Mouse (Mus musculus) megakaryocyte progenitor cell, adult 5-6 weeks (primary cell): ENCODE results near the gene Kctd15. TPM values are rescaled to one million over a fixed set of nuclear protein-coding genes. Genes with fewer than 3 reads are reported as not detected.

Source experiments
- ATAC-seq: replicated peaks from 2 replicates; pipeline ENCODE4 v1.8.0; 2016; ENCODE audit warnings: mild to moderate bottlenecking, moderate TSS enrichment, inconsistent platforms; ENCODE audit not compliant: poor library complexity
- total RNA-seq, 2 experiments: library from RNA; stranded (forward) in 1 of 2; stranded (reverse) in 1 of 2; fragments of 157-497, 149-512 nt in 1 of 2; fragments of 200-1000 nt in 1 of 2; gene quantifications; 2 replicates each; pipeline versions ENCODE4 v1.2.3 to v1.2.4; 2015 to 2017

The Kctd15 gene
- total RNA-seq (2015): 0.22 TPM in 1 of 2 replicates, not detected in the other
- total RNA-seq (2017): not detected in 2 replicates

DNA sequence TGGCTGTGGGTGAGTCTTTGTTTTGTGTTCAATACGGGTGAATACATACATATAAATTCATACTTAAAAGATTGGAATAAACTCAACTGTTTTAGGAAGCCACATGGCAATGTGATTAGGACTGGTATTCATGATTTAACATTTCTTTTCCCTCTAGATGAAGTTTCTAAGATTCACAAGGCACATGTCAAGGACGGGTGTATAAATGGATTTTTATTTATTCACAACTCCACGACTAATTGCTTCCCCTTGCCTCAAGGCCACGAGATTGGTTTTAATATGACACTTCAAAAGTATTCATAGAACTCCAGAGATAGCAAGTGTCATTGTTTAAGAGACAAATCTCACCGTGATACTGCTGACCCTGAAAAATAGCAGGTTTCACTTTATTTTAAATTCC lies at the start of gene Kctd15:
Gene Kctd15, minus strand, starts transcription at position 101 of the 400 bp plus-strand sequence.
- no peak for ATAC-seq

DNA sequence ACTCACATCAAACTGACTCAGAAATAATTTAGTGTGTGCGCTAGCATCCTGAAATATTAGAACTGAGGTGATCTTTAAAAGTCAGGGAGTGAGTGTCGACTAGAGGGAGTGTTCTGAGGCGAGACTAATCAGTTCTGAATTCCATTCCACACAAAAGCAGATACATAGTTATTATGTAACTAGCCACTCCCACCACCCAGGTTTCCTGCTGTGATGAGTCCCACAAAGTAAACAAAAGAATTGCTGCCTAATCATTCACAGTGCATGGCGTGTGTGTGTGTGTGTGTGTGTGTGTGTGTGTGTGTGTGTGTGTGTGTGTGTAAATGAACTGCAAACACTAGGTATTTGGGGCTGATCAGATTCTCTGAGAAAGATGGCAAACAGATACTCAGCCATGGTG lies 47.9 kb upstream of the Kctd15 start:
- no peak for ATAC-seq

DNA sequence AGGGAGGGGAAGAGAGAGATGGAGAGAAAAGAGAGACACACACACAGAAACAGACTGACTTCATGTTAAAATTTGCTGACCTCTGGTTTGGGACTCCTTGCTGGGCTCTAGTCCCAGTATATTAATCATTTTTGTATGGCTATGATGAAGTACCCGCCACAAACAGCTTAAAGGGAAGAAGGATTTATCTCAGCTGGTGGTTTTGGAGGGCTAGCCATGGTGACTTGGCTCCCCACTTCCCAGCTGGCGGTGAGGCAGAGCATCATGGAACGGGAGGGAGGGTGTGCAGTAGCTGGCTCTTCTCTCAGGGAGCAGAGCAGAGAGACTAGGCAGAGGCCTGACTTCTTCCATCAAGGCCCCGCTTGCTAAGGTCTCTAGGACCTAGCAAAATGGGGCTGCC lies 46.9 kb upstream of the Kctd15 start:
- ATAC-seq: no peak

DNA sequence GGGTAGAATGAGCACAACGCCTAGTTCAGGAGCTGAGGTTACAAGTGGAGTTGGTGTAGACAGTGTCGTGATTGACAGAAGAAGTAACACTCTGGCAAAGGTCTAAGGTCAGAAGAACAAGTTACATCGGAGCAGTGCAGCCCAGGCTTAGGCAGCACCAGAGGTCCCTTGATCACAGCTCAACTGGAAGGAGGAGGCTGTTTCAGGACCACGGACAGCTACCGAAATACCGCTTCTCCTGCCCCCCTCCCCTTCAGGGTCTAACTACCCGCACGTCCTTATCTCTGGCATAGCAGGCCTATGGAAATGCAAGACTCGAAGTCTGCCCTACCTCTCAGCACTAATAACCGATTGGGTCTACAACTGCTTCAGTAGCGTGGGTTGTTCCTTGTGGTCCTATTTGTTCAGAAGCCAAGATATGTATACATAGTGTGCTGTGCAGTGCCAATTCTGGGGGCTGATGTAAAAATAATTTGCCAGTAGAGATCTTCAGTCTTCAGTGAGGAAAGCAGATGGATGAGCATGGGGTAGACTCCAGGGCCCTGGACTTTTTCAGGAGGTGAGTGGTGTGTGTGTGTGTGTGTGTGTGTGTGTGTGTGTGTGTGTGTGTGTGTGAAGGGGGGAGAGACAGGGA lies 46.3 kb upstream of the Kctd15 start:
- peak; percentile 54 for ATAC-seq

DNA sequence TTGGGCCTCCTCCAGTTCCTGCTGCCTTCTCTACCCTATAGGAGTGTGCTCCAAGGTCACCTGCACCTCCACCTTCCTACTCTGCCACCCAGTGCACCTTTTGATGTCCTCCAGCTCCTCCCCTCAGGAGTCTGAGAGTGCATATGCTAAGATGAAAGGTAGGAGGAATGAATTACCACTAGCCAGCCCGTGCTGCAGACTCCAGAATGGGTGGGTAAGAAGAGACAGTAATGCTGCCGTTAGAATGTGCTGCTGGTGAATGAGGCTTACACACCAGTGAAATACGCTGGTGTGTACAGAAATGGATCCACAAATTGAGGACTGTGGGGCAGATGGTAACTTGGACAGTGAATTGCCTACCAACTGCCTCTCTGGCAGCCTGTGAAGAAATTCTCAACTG lies 43.4 kb upstream of the Kctd15 start:
- no peak for ATAC-seq

DNA sequence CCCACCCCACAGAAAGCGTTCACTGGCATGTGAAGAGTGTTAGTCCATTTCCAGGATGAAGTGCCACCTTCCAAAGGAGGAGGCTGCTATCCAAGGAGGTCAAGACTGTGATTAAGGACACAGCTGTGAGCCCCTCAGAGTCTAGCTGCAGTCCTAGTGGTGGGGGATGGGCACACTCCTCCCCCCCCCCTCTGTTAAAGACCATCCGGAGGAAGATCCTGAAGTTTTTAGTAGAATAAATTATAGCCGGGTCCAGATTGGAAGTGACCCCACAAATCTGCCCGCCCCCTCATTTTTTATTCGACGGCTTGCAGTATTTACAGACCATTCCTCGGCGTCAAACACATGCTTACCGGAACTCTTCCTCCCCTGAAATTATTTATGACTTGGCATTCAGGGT lies 41.7 kb upstream of the Kctd15 start:
- ATAC-seq: no peak

DNA sequence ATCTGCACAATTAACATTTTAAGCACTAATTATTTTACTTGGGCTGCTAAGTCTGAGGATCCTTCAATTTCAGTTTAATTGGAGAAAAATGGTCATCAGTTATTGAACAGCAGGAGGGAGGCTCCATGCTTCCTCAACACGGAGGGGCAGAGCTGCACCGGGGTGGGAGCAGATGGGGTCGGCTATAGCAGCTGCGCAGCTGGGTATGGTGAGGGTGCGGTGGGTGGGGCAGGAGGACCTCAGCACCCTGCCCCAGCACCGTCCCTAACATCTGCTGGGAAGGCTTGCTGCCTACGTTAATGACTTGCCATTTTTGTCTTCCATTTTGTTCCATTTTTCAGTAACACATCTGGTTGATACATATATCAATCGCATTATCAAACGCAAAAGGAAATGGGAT lies 39.6 kb upstream of the Kctd15 start:
- ATAC-seq: no peak

DNA sequence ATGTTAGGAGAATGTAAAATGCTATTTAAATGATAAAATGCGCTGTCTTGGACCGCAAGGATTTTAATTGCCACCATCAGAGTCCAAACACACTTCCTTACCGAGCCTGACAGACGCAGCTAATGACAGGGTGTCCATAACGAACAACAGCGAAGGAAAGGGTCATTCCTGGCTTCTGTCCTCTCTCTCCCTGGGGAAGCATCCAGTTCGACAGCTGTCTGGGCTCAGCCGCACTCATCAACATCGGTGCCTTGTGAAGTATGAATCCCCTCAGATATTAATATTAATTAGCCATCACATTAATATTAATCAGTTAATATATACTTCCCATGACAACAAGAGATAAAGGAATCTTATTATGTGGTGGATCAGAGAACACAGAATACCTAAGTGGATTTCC lies 38.4 kb upstream of the Kctd15 start:
- no peak for ATAC-seq

DNA sequence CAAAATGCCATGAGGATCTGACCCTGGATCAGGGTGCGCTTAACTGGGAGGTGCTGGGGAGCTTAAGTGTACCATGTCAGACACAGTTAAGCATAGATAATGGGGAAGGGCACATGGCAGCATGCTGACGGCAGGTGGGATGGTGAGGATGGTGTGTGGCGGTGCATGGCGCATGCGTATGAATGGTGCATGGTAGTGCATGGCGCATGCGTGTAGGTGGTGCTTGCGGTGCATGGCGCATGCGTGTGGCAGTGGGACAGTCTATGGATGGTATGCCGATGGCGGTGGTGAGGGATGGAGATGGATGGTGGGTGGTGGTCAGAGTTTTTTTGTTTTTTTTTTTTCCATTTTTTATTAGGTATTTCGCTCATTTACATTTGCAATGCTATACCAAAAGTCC lies 37.4 kb upstream of the Kctd15 start:
- no peak for ATAC-seq

DNA sequence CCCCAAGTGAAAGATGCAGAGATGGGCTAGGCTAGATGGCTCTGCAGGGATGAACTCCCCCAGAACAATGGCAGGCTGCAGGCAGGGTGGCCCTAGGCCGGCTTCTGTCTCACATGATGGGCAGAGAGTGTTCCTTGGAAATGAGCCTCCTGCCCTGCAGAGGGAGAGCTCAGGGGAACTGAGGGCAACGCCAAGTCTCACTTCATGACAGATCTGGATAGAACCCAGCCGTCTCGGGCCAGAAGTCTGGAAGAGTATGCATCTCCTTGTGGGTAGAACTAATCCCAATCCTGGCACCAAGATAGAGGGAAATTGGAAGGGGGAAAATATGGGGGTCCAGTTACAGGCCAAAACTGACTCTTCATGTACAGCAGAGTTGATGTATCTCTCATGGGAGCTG lies 36.5 kb upstream of the Kctd15 start:
- no peak for ATAC-seq

DNA sequence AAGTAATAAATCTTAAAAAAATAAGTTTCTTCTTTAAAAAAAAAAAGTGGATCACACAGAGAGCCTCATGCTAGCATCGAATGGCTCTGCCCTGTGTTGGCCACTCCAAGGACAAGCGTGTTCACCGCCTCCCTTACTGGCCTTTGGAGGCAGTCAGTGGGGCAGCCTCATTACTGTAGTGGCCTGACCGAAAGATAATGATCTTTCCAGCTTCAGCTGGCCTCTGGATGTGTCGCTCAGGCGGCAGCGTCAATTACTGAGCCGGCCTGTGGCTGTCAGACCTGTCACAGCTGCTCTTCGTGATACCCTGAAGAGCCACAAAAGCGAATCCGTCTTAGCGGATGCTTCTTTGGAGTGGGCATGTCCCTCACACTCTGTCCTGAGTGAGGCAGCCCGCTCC lies 33.6 kb upstream of the Kctd15 start:
- ATAC-seq: no peak

DNA sequence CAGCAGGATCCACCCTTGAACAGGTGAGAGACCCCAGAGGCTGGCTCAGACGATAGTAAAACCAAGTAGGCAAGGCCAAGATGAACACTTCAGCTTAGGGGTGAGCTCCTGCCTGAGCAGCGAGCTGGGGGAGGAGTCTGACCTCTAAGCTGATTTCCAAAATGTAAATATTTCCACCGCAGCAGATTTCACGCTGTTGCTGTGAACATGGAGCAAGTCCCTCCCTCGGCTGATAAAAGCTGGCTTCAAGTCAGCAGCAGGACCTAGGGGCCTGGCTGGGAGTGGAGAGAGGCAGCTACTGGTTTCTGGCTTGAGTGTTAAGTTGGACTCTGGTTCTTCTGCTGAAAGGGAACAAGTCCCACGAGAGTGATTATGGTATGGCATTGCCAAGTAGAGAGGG lies 32.5 kb upstream of the Kctd15 start:
- ATAC-seq: no peak

DNA sequence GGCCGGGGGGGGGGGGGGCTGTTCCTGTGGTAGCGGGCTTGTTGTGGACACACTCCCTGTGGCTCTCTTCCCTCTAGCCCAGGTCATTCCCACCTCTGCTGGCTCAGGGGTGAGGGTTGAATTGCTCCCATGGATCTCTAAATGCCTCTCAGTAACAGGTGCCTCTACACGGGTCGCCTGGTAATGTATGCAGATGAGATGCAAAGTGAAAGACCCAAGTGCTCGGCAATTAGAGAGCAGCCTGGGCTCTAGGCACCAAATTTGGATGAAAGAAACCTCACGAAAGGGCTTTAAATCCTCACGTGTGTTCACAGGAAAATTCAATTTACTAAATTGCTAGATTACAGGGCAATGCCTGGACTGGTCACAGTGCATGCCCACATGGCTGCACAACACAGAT lies 29.3 kb upstream of the Kctd15 start:
- ATAC-seq: no peak

DNA sequence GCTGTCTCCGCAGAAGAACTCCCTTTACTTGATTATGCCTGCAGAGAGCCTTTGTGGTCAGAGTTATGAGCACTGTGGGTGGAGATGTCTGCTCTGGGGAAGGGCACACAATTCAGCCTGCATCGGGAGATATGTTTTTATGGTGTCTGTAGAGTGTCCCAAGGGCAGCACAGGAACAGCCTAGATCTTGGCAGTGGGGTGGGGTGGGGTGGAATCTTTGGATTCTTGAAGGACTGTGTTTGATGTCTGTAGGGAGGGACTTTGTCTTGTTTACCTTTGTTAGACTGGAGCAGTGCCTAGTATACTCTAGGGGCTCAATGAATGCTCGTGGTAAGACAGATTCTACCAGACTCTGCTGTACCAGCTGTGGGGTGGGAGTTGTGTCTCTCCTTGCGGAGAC lies 28.6 kb upstream of the Kctd15 start:
- no peak for ATAC-seq

DNA sequence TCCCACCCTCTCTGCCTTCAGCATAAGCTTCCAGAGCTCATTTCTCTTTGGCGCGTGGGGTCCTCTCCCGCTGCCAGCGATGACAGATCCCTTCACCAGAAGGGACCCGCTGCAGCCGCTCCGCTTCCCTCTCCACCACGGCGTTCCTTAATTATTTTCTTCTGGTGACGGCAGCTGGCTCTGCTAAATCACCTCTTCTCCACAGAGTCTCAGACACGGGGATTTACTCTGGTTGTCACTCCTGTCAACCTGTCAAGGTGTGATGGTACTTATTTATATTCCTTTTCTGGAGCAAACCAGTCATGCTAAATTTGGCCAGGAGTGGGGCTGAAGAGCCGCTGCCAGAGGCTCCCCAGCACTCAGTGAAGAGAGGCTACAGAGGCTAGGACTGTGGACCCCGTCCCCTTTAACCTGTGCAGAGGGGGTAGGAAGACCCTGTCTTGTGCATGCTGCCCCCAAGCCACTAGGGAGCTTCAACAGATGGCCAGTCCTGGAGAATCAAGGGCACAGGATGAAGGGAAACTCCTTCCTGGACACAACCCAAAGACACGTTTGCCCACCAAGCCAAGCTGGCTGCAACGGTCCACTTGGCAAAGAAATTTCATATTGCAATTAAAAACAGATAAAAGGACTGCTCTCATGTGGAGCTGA lies 24.4 kb upstream of the Kctd15 start:
- ATAC-seq: no peak

DNA sequence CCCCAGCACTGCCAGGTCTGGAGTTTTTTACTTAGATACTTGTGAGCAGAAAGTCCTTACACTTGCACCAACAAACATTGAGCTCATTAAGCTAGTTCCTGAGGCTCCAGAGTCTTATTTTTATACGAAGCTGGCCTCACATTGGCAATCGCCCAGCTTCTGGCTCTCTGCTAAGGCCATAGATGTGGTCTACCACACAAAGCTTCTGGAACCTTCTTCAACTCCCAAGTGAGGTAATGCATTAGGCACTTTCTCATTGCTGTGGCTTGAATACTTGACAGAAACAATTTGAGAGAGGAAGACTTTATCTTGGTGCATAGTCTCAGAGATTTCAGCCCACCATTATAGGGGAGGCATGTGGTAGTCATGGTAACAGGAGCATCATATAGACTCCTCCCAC lies 23.4 kb upstream of the Kctd15 start:
- ATAC-seq: no peak

DNA sequence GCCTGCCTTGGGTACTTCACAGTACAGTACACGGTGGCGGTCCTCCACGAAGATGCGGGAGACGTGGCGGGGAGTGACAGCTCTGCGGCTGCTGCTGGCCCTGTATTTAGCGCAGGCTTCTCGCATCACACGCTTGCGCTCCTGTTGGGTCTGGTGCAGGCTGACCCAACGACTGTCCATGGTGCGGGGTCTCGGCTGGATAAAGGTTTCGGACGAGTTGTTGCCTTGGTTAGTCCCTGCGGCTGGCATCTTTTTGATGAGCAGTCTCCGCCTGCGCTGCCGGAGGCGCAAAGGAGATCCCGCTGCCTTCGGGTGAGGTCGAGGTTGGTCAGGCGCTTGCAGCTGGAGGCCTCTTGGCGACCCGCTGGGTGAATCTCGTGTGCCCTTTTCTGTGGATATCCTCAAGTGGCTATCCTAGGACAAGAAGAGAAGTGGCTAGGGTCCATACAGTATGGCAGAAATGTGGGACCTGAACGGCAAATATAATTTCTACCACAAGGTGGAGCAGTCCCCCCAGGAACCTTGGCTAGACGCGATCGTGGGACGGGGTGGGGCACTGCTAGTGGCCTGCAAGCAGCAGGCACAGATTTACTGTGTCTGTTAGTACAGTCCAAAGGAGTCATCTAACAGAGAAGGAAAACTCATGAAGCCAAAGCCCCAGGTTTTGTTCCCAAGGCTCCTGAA lies 19.4 kb upstream of the Kctd15 start:
- ATAC-seq: peak; percentile 72

DNA sequence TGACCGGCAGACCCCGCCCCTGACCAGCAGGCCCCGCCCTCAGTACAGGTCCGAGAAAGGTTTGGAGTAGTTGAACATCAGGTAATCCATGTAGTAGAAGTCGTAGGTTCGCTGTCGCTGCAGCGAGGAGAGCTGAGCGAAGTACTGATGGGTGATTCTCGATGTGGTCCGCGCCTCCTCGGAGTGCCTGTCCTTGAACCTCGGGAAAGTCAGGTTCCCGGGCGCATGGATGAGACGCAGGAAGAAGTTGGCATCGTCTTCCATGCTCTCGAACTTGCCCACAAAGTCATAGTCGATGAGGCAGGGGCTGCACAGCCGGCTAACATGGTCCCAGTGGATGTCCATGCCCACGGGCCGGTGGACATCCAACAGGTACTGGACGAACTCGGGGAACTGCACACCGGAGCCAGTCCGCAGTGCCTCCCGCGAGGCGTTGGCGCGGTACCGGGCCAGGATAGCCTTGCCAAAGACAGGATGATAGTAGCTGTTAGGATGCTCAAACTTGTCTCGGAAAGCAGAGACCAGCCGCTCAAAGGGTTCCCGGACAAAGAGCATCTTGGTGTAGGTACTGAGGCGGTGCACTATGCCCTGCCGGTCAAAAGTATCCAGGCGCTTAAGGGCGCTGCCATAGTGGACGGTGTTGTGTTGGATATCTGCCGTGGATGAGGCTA lies 18.7 kb upstream of the Kctd15 start:
- ATAC-seq: no peak

DNA sequence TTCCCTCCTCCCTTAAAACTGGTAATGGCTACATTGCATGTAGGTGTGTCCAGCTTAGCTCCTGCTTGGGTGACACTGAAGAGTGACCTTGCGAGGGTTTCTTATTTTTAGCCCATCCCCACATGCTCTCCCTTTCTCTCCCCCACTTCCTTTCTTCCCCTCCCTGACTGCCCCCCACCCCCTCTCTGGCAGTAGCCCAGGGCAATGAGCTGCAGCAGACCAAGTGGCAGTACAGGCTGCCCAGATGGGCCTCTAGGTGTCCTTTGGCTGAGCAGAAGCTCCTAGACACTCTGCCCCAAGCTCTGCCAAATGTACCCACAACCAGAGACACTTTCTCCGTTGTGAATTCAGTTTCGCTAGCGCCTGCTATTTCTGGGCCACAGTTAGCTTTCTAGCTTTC lies 16.4 kb upstream of the Kctd15 start:
- no peak for ATAC-seq

DNA sequence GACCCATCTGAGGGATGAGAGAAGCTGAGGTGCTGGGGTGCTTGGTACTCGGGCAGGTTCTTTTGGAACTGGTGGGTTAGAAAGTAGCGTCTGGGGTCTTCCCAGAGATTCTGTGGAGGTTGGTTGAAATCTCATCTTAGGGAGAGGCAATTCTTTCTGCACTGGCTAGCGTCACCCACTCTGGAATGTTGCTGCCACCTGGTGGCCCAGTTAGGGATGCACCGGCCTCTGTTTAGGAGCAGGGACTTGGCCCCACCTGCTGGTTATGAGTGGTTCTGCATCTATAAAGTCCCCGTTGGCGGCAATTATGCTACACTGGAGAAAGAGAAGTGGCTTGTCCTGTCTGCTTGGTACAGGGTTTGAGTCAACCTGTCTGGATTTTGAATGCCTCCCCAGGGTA lies 15.4 kb upstream of the Kctd15 start:
- ATAC-seq: peak; percentile 95

DNA sequence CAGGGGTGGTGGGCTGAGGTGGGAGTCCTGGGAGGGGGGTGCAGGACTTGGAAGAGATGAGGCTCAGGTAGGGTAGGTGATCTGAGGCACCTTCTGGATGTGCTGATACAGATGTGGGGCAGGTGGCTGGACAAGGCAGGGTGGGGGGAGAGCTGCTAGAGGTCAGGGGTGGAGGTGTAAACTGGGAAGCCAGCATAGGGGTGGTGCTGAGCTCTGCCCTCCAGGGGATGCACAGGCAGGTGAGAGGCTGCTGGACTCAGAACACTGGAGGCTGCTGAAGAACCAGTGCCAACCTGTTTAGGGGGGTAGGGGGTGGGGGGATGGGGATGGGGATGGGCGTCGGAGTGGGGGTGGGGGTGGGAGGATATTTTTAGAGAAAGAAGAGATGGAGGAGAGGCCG lies 14.2 kb upstream of the Kctd15 start:
- no peak for ATAC-seq

DNA sequence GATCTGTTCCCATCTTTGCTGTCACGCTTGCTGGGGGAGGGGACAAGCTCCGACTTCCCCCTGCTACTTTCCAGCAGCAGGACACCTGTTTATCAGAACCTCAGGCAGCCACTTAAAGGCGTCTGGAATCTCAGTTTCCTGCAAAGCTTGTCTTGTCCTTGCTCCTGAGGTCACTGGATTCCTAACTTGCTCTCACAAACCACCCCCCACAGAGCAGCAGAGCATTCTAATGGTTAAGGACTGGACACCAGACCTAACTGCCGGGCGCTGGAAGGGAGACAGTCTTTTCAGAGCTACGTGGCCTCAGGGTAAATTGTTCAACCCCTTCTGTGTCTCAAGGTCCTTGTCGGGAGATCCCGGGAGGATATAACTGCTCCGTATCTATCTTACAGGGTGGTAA lies 12.8 kb upstream of the Kctd15 start:
- ATAC-seq: no peak
